Mouse (Mus musculus) forebrain, embryonic 15.5 days (tissue): Measurements from ENCODE around the gene Taf8. TPM values are rescaled to one million over a fixed set of nuclear protein-coding genes. Genes with fewer than 3 reads are reported as not detected.

Source experiments
- ATAC-seq: fragments of 200-750 bp; cut with Nextera tagmentation; replicated peaks from 2 replicates; pipeline ENCODE4 v1.8.0; 2017; ENCODE audit warnings: mild to moderate bottlenecking, moderate TSS enrichment, moderate library complexity
- H3K27ac ChIP-seq: fragments of 300-500 bp; sonication (generic); replicated peaks from 2 replicates; pipeline ENCODE4 v1.5.1; 2015; ENCODE audit warnings: mild to moderate bottlenecking, inconsistent platforms
- H3K27me3 ChIP-seq: fragments of 300-500 bp; sonication (generic); 2 replicates; pipeline ENCODE4 v1.6.1; 2015; ENCODE audit warnings: inconsistent platforms
- H3K36me3 ChIP-seq: fragments of 300-500 bp; sonication (generic); 2 replicates; pipeline ENCODE4 v1.6.1; 2015; ENCODE audit warnings: mild to moderate bottlenecking, inconsistent platforms
- H3K4me1 ChIP-seq: fragments of 300-500 bp; sonication (generic); 2 replicates; pipeline ENCODE4 v1.6.1; 2015; ENCODE audit warnings: inconsistent platforms
- H3K4me2 ChIP-seq: fragments of 300-500 bp; sonication (generic); replicated peaks from 2 replicates; pipeline ENCODE4 v1.6.1; 2015; ENCODE audit warnings: mild to moderate bottlenecking, inconsistent platforms
- H3K4me3 ChIP-seq: fragments of 300-500 bp; sonication (generic); 2 replicates; pipeline ENCODE4 v1.5.1; 2015; ENCODE audit warnings: mild to moderate bottlenecking, inconsistent platforms
- H3K9ac ChIP-seq: fragments of 300-500 bp; sonication (generic); replicated peaks from 2 replicates; pipeline ENCODE4 v1.6.1; 2015; ENCODE audit warnings: mild to moderate bottlenecking, inconsistent platforms
- H3K9me3 ChIP-seq: fragments of 300-500 bp; sonication (generic); 2 replicates; pipeline ENCODE4 v1.6.1; 2016; ENCODE audit warnings: inconsistent platforms
- WGBS: fragments of 180-500 bp; shearing (Covaris S2); methylation state at CpG from one replicate; pipeline ENCODE4 v1.1.7; 2015; ENCODE audit warnings: mixed read lengths; 5-methylcytosine and 5-hydroxymethylcytosine counted together
- polyA plus RNA-seq: library from polyadenylated mRNA; unstranded; fragments of >200 nt; fragmentation: Nextera tagmentation; extraction: Ambion mirVana; gene quantifications from 2 replicates; pipeline ENCODE4 v1.2.1, GENCODE M21; 2015

Gene Taf8
- polyA plus RNA-seq, 1 experiment from 2014 or later, result 25.2 TPM

GRCm38 (mm10) chr17:47515180-47515844 is 13.2 kb upstream of the Taf8 start:
- Histone ChIP-seq H3K4me2 (no peak overlapping the region), H3K4me1 (peaks cover 8% of the 10 kb centered on the region; the same call in 1 of the 2 replicates), H3K4me3 (no peak overlapping the region), H3K9me3 (no peaks in the 10 kb centered on the region), H3K27ac (no peak overlapping the region), H3K9ac (no peak overlapping the region), H3K27me3 (no peaks in the 10 kb centered on the region), H3K36me3 (no peaks in the 10 kb centered on the region)
- 84% methylated on average over 7 of the region's 7 CpGs for WGBS
- ATAC-seq, result no peak

GRCm38 (mm10) chr17:47512956-47513775 is 11.1 kb upstream of the Taf8 start:
- Histone ChIP-seq H3K4me2 (no peak overlapping the region), H3K27me3 (no peaks in the 10 kb centered on the region), H3K9me3 (no peaks in the 10 kb centered on the region), H3K4me1 (peaks cover 9% of the 10 kb centered on the region), H3K4me3 (no peak overlapping the region), H3K27ac (no peak overlapping the region), H3K36me3 (no peaks in the 10 kb centered on the region), H3K9ac (no peak overlapping the region)
- 74% methylated on average over 10 of the region's 10 CpGs for WGBS
- no peak for ATAC-seq

- peak overlapping the region; percentile 6; the same call in 1 of the 2 replicates for H3K4me3 ChIP-seq
- peak overlapping the region; percentile 49; the same call in 1 of the 2 replicates for H3K27ac ChIP-seq
- H3K4me1 ChIP-seq, result peaks cover 13% of the 10 kb centered on the region
- H3K36me3 ChIP-seq, result no peaks in the 10 kb centered on the region
- H3K27me3 ChIP-seq, result no peaks in the 10 kb centered on the region
- H3K4me2 ChIP-seq, result peak overlapping the region; percentile 28
- 19% methylated on average over 25 of the region's 25 CpGs for WGBS
- ATAC-seq, result peak; percentile 85
- H3K9ac ChIP-seq, result no peak overlapping the region
- no peaks in the 10 kb centered on the region for H3K9me3 ChIP-seq
These were observed 9.3 kb upstream of the Taf8 start for GRCm38 (mm10) chr17:47511111-47512020.

- no peak for ATAC-seq
- H3K9me3 ChIP-seq, result no peaks in the 10 kb centered on the region
- peaks cover 17% of the 10 kb centered on the region for H3K4me1 ChIP-seq
- no peaks in the 10 kb centered on the region; the same call in 1 of the 2 replicates for H3K27me3 ChIP-seq
- H3K4me2 ChIP-seq, result no peak overlapping the region
- 58% methylated on average over 9 of the region's 9 CpGs for WGBS
- no peaks in the 10 kb centered on the region for H3K36me3 ChIP-seq
- no peak overlapping the region for H3K27ac ChIP-seq
- no peak overlapping the region for H3K4me3 ChIP-seq
- H3K9ac ChIP-seq, result no peak overlapping the region; the same call in 1 of the 2 replicates
These were observed 7.1 kb upstream of the Taf8 start for GRCm38 (mm10) chr17:47509031-47509705.

- WGBS, result 43% methylated on average over 12 of the region's 12 CpGs
- ATAC-seq, result no peak
- Histone ChIP-seq H3K9me3 (no peaks in the 10 kb centered on the region), H3K4me3 (no peak overlapping the region), H3K4me1 (peaks cover 17% of the 10 kb centered on the region), H3K27ac (no peak overlapping the region), H3K27me3 (no peaks in the 10 kb centered on the region; the same call in 1 of the 2 replicates), H3K9ac (no peak overlapping the region), H3K36me3 (no peaks in the 10 kb centered on the region), H3K4me2 (no peak overlapping the region)
These were observed 6.0 kb upstream of the Taf8 start for GRCm38 (mm10) chr17:47508012-47508608.

GRCm38 (mm10) chr17:47507523-47507922 is 5.4 kb upstream of the Taf8 start:
- Histone ChIP-seq H3K27ac (no peak overlapping the region), H3K9ac (no peak overlapping the region), H3K4me1 (peaks cover 17% of the 10 kb centered on the region), H3K4me3 (no peak overlapping the region), H3K36me3 (no peaks in the 10 kb centered on the region), H3K4me2 (no peak overlapping the region), H3K9me3 (no peaks in the 10 kb centered on the region), H3K27me3 (no peaks in the 10 kb centered on the region; the same call in 1 of the 2 replicates)
- no peak for ATAC-seq
- 87% methylated on average over 2 of the region's 2 CpGs for WGBS

GRCm38 (mm10) chr17:47506697-47507096 is 4.6 kb upstream of the Taf8 start:
- ATAC-seq, result no peak
- Histone ChIP-seq H3K27ac (no peak overlapping the region), H3K9me3 (no peaks in the 10 kb centered on the region), H3K4me3 (no peak overlapping the region), H3K36me3 (no peaks in the 10 kb centered on the region), H3K27me3 (no peaks in the 10 kb centered on the region; the same call in 1 of the 2 replicates), H3K4me1 (peaks cover 17% of the 10 kb centered on the region), H3K9ac (no peak overlapping the region), H3K4me2 (no peak overlapping the region)
- 92% methylated on average over 4 of the region's 4 CpGs for WGBS

- Histone ChIP-seq H3K9me3 (no peaks in the 10 kb centered on the region), H3K4me2 (no peak overlapping the region), H3K4me1 (peaks cover 17% of the 10 kb centered on the region), H3K27me3 (no peaks in the 10 kb centered on the region; the same call in 1 of the 2 replicates), H3K4me3 (no peak overlapping the region), H3K27ac (no peak overlapping the region), H3K9ac (no peak overlapping the region), H3K36me3 (no peaks in the 10 kb centered on the region)
- WGBS, result 86% methylated on average over 1 of the region's 1 CpGs
- no peak for ATAC-seq
These were observed 4.0 kb upstream of the Taf8 start for GRCm38 (mm10) chr17:47506042-47506441.

GRCm38 (mm10) chr17:47505566-47505965 is 3.5 kb upstream of the Taf8 start:
- 71% methylated on average over 2 of the region's 2 CpGs for WGBS
- ATAC-seq, result no peak
- H3K4me2 ChIP-seq, result peak overlapping the region; percentile 46; the same call in 1 of the 2 replicates
- H3K4me3 ChIP-seq, result no peak overlapping the region
- peaks cover 16% of the 10 kb centered on the region for H3K4me1 ChIP-seq
- H3K36me3 ChIP-seq, result no peaks in the 10 kb centered on the region
- no peaks in the 10 kb centered on the region; the same call in 1 of the 2 replicates for H3K27me3 ChIP-seq
- no peak overlapping the region for H3K9ac ChIP-seq
- no peak overlapping the region for H3K27ac ChIP-seq
- H3K9me3 ChIP-seq, result no peaks in the 10 kb centered on the region

GRCm38 (mm10) chr17:47504941-47505346 is 2.9 kb upstream of the Taf8 start, which contains the start of gene Ccnd3:
Gene Ccnd3, plus strand, starts transcription at chr17:47505051.
- no peak within 1 kb of the TSS for H3K27ac ChIP-seq
- no peaks in the 10 kb centered on the region for H3K9me3 ChIP-seq
- 3% methylated on average over 22 of the region's 22 CpGs for WGBS

GRCm38 (mm10) chr17:47504228-47504627 is 2.1 kb upstream of the Taf8 start:
- Histone ChIP-seq H3K9ac (no peak overlapping the region), H3K27ac (no peak overlapping the region)
- 75% methylated on average over 5 of the region's 5 CpGs for WGBS

More at GRCm38 (mm10) chr17:47504941-47505346, 2.9 kb upstream of the Taf8 start, which contains the start of gene Ccnd3:
- no peaks in the 10 kb centered on the region; the same call in 1 of the 2 replicates for H3K27me3 ChIP-seq
- no peaks in the 10 kb centered on the region for H3K36me3 ChIP-seq
- peak within 1 kb of the TSS; percentile 25 for H3K4me3 ChIP-seq
- H3K4me2 ChIP-seq, result peak within 1 kb of the TSS; percentile 46
- H3K9ac ChIP-seq, result peak within 1 kb of the TSS; percentile 24
- peaks cover 16% of the 10 kb centered on the region for H3K4me1 ChIP-seq
- ATAC-seq, result no peak

More at GRCm38 (mm10) chr17:47504228-47504627, 2.1 kb upstream of the Taf8 start:
- H3K4me1 ChIP-seq, result peaks cover 16% of the 10 kb centered on the region
- no peak overlapping the region for H3K4me3 ChIP-seq
- no peak for ATAC-seq
- no peaks in the 10 kb centered on the region for H3K9me3 ChIP-seq
- H3K4me2 ChIP-seq, result peak overlapping the region; percentile 46; the same call in 1 of the 2 replicates
- peaks cover 3% of the 10 kb centered on the region for H3K36me3 ChIP-seq
- H3K27me3 ChIP-seq, result no peaks in the 10 kb centered on the region; the same call in 1 of the 2 replicates
